Mouse (Mus musculus) liver, embryonic 16.5 days (tissue): Measurements from ENCODE around the gene Pik3ap1. TPM values are rescaled to one million over a fixed set of nuclear protein-coding genes. Genes with fewer than 3 reads are reported as not detected.

Experiments
- ATAC-seq: fragments of 200-750 bp; cut with Nextera tagmentation; 2 replicates; pipeline ENCODE4 v1.8.0; 2017; ENCODE audit warnings: low read depth, mild to moderate bottlenecking, moderate number of reproducible peaks, moderate library complexity
- H3K27ac ChIP-seq: fragments of 300-500 bp; sonication (generic); 2 replicates; pipeline ENCODE4 v1.5.1; 2014; ENCODE audit warnings: mild to moderate bottlenecking, low read length
- H3K27me3 ChIP-seq: fragments of 300-500 bp; sonication (generic); 2 replicates; pipeline ENCODE4 v1.6.1; 2014; ENCODE audit warnings: low read depth, low read length, mixed read lengths; ENCODE audit not compliant: control insufficient read depth, insufficient read depth
- H3K36me3 ChIP-seq: fragments of 300-500 bp; sonication (generic); 2 replicates; pipeline ENCODE4 v1.6.1; 2014; ENCODE audit warnings: mild to moderate bottlenecking; ENCODE audit not compliant: control insufficient read depth, insufficient read depth
- H3K4me1 ChIP-seq: fragments of 300-500 bp; sonication (generic); 2 replicates; pipeline ENCODE4 v1.6.1; 2014; ENCODE audit warnings: low read depth, low read length, mixed read lengths; ENCODE audit not compliant: control insufficient read depth
- H3K4me2 ChIP-seq: fragments of 300-500 bp; sonication (generic); 2 replicates; pipeline ENCODE4 v1.6.1; 2014; ENCODE audit warnings: low read depth, low read length, mixed read lengths
- H3K4me3 ChIP-seq: fragments of 300-500 bp; sonication (generic); 2 replicates; pipeline ENCODE4 v1.5.1; 2014; ENCODE audit warnings: low read depth, mild to moderate bottlenecking, low read length
- H3K9ac ChIP-seq: fragments of 300-500 bp; sonication (generic); 2 replicates; pipeline ENCODE4 v1.6.1; 2014; ENCODE audit warnings: low read depth, low read length
- H3K9me3 ChIP-seq: fragments of 300-500 bp; sonication (generic); replicated peaks from 2 replicates; pipeline ENCODE4 v1.6.1; 2016; ENCODE audit warnings: low read length; ENCODE audit not compliant: control insufficient read depth
- WGBS: fragments of 180-500 bp; shearing (Covaris S2); extraction: QIAGEN DNeasy Blood & Tissue Kit; methylation state at CpG from one replicate; pipeline ENCODE4 v1.1.7; 2014; ENCODE audit not compliant: insufficient replicate concordance; 5-methylcytosine and 5-hydroxymethylcytosine counted together
- polyA plus RNA-seq: library from polyadenylated mRNA; unstranded; fragments of >200 nt; fragmentation: Nextera tagmentation; extraction: Ambion mirVana; gene quantifications from 2 replicates; pipeline ENCODE4 v1.2.1, GENCODE M21; 2015

Gene Pik3ap1
- polyA plus RNA-seq, 1 experiment from 2014 or later, result 17.9 TPM

DNA sequence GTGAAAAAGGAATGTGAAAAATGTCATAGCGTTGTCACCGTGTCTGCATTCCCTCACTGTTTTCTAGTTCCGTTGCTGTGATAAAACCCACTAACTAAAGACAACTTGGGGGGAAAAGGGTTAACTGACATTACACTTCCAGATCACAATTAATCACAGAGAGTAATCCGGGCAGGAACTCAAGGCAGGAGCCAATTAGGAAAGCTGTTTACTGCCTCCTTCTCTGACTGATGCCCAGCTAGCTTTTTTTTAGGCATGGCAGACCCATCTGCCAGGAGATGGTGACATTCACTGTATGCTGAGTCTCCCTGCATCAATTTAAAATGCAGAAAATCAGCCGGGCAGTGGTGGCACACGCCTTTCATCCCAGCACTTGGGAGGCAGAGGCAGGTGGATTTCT, 4.4 kb upstream of the Pik3ap1 start:
- no peak for ATAC-seq
- Histone ChIP-seq H3K36me3 (no peaks in the 10 kb centered on the region), H3K27ac (no peak overlapping the region), H3K4me2 (no peak overlapping the region), H3K4me3 (no peak overlapping the region), H3K27me3 (no peaks in the 10 kb centered on the region; the same call in 1 of the 2 replicates), H3K4me1 (peaks cover 7% of the 10 kb centered on the region), H3K9me3 (no peaks in the 10 kb centered on the region), H3K9ac (no peak overlapping the region)
- WGBS, result 53% methylated on average over 6 of the region's 6 CpGs

- Histone ChIP-seq H3K4me3 (no peak overlapping the region), H3K36me3 (no peaks in the 10 kb centered on the region), H3K9ac (no peak overlapping the region), H3K4me2 (no peak overlapping the region), H3K27ac (no peak overlapping the region), H3K27me3 (no peaks in the 10 kb centered on the region; the same call in 1 of the 2 replicates), H3K9me3 (no peaks in the 10 kb centered on the region), H3K4me1 (peaks cover 7% of the 10 kb centered on the region)
- 69% methylated on average over 7 of the region's 7 CpGs for WGBS
- ATAC-seq, result peak; percentile 67
Measured at GRCm38 (mm10) chr19:41388242-41388641, 3.3 kb upstream of the Pik3ap1 start.

DNA sequence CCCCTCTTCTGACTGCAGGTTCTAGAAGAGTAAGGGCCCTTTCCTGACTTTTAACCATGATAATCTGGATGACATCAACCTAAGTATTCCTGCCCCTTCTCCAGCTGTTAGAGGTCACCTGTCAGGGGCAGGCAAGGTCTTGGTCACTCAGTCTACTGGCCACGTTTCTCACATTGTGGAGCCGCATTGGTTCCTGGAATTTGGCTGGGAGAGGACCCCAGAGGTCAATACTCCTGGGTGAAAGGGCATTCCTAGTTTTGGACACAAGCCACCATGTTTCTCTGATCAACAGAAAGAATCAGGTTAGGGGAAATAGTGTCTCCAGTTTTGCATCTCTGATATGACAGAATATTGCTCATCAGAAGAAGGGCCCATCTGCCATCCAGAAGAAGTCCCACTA, 2.4 kb upstream of the Pik3ap1 start:
- H3K4me1 ChIP-seq, result peaks cover 9% of the 10 kb centered on the region
- no peak overlapping the region for H3K4me2 ChIP-seq
- no peaks in the 10 kb centered on the region for H3K9me3 ChIP-seq
- 60% methylated on average over 2 of the region's 2 CpGs for WGBS
- H3K9ac ChIP-seq, result no peak overlapping the region
- no peaks in the 10 kb centered on the region; the same call in 1 of the 2 replicates for H3K27me3 ChIP-seq
- no peak for ATAC-seq
- no peak overlapping the region for H3K4me3 ChIP-seq
- H3K36me3 ChIP-seq, result no peaks in the 10 kb centered on the region
- H3K27ac ChIP-seq, result no peak overlapping the region

GRCm38 (mm10) chr19:41384406-41384851, 473 bp downstream of the Pik3ap1 start:
- ATAC-seq, result no peak
- H3K4me1 ChIP-seq, result peaks cover 16% of the 10 kb centered on the region
- no peaks in the 10 kb centered on the region for H3K9me3 ChIP-seq
- peak overlapping the region; percentile 53 for H3K27ac ChIP-seq
- H3K4me2 ChIP-seq, result peak overlapping the region; percentile 61
- 2% methylated on average over 12 of the region's 12 CpGs for WGBS
- no peaks in the 10 kb centered on the region for H3K36me3 ChIP-seq
- H3K4me3 ChIP-seq, result peak overlapping the region; percentile 63
- H3K9ac ChIP-seq, result peak overlapping the region; percentile 62
- H3K27me3 ChIP-seq, result no peaks in the 10 kb centered on the region; the same call in 1 of the 2 replicates

- Histone ChIP-seq H3K4me1 (peaks cover 9% of the 10 kb centered on the region), H3K4me3 (peak overlapping the region; percentile 20; the same call in 1 of the 2 replicates), H3K4me2 (peak overlapping the region; percentile 61), H3K36me3 (no peaks in the 10 kb centered on the region), H3K27me3 (no peaks in the 10 kb centered on the region; the same call in 1 of the 2 replicates), H3K27ac (peak overlapping the region; percentile 62; the same call in 1 of the 2 replicates), H3K9ac (no peak overlapping the region), H3K9me3 (no peaks in the 10 kb centered on the region)
- 45% methylated on average over 3 of the region's 3 CpGs for WGBS
- ATAC-seq, result peak; percentile 17; the same call in 1 of the 2 replicates
Measured at GRCm38 (mm10) chr19:41382391-41382978, 2.4 kb downstream of the Pik3ap1 start.

DNA sequence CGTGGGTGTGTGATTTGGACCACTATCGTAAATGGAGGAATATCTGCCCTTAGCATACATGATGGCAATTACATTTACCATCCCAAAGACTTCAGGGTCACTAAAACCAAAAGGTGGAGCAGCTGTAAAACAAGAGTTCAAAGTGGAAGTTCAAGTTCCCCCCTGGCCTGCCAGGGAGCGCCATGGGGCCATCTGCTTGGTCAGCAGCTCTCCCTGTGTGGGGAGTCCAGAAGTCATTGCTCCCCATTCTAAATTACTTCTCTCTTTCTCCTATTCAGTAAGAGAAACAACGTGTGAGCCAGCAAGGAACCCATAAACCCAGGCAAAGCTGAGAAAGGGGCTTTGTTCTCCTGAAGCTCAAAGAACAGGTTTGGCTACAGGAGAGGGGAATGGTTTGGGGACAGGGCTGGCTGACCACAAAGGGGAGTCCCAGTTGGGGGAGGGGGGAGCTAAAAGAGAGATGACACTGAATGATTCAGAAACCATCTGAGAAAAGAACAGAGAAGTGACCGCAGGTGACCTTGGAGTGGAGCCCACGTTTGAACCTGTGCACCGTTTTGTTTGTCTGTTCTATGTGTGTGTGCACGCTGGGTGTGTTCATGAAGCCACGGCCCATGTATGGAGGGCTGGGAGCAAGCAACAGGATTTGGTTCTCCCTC, 3.2 kb downstream of the Pik3ap1 start:
- peak overlapping the region; percentile 20; the same call in 1 of the 2 replicates for H3K4me3 ChIP-seq
- H3K9me3 ChIP-seq, result no peaks in the 10 kb centered on the region
- peak overlapping the region; percentile 17; the same call in 1 of the 2 replicates for H3K4me2 ChIP-seq
- peak; percentile 45 for ATAC-seq
- H3K4me1 ChIP-seq, result peaks cover 9% of the 10 kb centered on the region
- H3K9ac ChIP-seq, result no peak overlapping the region
- no peaks in the 10 kb centered on the region for H3K36me3 ChIP-seq
- 44% methylated on average over 9 of the region's 9 CpGs for WGBS
- H3K27ac ChIP-seq, result peak overlapping the region; percentile 62; the same call in 1 of the 2 replicates
- no peaks in the 10 kb centered on the region; the same call in 1 of the 2 replicates for H3K27me3 ChIP-seq

GRCm38 (mm10) chr19:41379195-41379594, 5.7 kb downstream of the Pik3ap1 start:
- Histone ChIP-seq H3K4me3 (no peak overlapping the region), H3K36me3 (0 out of 2 replicates have a peak, but pooled peaks cover 3% of the 10 kb centered on the region), H3K27ac (no peak overlapping the region), H3K4me1 (peaks cover 9% of the 10 kb centered on the region), H3K9me3 (no peaks in the 10 kb centered on the region), H3K9ac (no peak overlapping the region), H3K4me2 (no peak overlapping the region), H3K27me3 (no peaks in the 10 kb centered on the region)
- ATAC-seq, result no peak
- WGBS, result 71% methylated on average over 3 of the region's 3 CpGs

GRCm38 (mm10) chr19:41375791-41376190, 9.1 kb downstream of the Pik3ap1 start:
- Histone ChIP-seq H3K27ac (no peak overlapping the region), H3K9me3 (no peaks in the 10 kb centered on the region), H3K4me3 (no peak overlapping the region), H3K36me3 (peaks cover 7% of the 10 kb centered on the region; the same call in 1 of the 2 replicates), H3K4me1 (peaks cover 4% of the 10 kb centered on the region; the same call in 1 of the 2 replicates), H3K9ac (no peak overlapping the region), H3K4me2 (no peak overlapping the region), H3K27me3 (no peaks in the 10 kb centered on the region)
- WGBS, result 77% methylated on average over 21 of the region's 21 CpGs
- no peak for ATAC-seq

- H3K36me3 ChIP-seq, result peaks cover 7% of the 10 kb centered on the region; the same call in 1 of the 2 replicates
Measured at GRCm38 (mm10) chr19:41375096-41375495, 9.8 kb downstream of the Pik3ap1 start.

More at GRCm38 (mm10) chr19:41375096-41375495, 9.8 kb downstream of the Pik3ap1 start:
- no peak overlapping the region for H3K4me2 ChIP-seq
- H3K27ac ChIP-seq, result no peak overlapping the region
- WGBS, result 55% methylated on average over 1 of the region's 1 CpGs
- no peaks in the 10 kb centered on the region for H3K27me3 ChIP-seq
- H3K4me1 ChIP-seq, result peaks cover 4% of the 10 kb centered on the region; the same call in 1 of the 2 replicates
- no peak overlapping the region for H3K4me3 ChIP-seq
- no peak for ATAC-seq
- no peak overlapping the region for H3K9ac ChIP-seq
- no peaks in the 10 kb centered on the region for H3K9me3 ChIP-seq
